Mouse (Mus musculus): ENCODE results near the gene Cpn1. TPM values are rescaled to one million over a fixed set of nuclear protein-coding genes. Genes with fewer than 3 reads are reported as not detected.

The Cpn1 gene
- total RNA-seq (2021): not detected

DNA sequence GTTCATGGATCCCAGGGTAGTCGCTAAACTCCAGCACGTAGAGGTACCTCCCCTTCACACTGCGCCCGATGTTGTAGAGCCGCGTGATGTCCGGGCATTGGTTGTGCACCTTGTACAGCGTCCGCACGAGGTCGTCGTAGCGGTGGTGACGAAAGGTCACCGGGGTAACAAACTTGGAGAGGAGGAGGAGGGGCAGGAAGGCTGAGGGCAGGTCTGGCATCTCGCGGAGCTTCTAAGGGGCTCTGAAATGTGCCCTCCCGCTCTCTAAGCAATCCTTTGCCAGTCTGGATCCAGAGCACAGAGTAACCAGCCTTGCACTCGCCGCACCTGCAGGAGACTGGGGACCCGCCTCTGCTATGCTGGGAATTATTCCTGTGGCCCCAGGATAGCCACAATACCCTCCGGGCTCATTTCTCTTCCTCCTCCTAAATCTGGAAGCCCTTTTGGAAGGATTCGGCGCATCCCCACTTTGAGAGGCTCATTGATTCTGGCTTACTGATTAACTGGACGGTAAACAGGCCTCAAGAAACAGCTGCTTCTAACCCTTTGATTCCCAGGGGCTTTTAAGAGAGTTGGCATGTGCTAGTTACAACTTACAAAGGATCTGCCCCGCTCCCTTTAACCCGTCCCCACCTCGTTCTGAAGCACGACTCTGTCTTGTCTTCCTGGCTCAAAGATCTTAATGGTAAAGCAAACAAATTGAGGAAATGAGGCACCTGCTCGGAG lies at the start of gene Cpn1:
TSS of gene Cpn1 (minus strand) at position 488 of the 726 bp plus-strand sequence.
- intact Hi-C loops (cut with DNase I): no loop called here

DNA sequence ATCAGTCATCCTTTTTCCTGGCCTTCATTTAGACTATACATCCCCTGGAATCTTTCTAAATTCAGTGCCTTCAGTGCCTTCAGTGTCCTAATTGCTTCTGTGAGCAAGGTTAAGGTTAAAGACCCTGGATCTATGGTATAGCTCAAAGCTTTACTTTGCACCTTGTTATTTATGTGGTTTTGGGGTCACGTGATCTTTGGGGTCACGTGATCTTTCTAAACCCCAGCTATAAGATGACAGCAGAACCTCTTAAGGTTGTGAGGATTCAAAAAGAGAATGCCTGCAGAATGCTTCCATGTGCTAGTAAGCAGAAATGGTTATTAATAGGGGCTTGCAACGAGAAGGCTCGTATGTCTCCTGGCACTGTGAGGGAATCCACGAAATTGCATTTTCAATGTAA lies 47.0 kb upstream of the Cpn1 start:
- DNase-seq: no peak
- intact Hi-C loops (cut with DNase I): no loop called here

More for the DNA sequence above, at the start of gene Cpn1:
- no peak for DNase-seq

DNA sequence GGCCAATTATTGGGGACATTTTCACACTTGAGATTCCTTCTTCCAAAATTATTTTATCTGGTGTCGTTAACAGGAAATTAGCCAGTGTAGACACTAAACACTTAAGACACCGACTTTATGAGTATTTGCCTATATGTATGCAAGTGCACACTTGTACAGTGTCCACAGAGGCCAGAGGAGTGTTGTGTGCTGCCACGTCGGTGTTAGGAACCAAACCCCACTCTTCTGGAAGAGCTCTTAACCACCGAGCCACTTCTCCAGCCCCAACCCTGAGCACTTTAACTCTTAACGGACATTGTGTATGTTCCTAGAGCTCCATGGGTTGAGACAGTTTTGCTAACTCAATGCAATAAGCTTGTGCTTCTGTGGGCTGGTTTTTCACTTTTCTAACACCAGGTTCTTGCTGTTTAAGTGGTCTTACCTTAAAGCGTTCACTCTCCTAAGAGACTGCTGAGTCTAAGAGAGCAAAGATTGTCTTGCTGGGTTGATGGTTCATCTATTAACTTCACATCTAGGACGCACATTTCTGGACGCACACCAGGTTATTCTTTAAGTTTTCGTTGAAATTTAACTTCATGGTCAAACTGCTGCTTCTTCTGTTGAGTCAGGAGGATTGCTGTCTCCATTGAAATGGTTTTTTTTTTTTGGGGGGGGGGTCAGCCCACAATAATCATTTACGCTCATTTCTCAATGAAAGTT lies 45.8 kb upstream of the Cpn1 start:
- intact Hi-C loops (cut with DNase I): no loop called here
- no peak for DNase-seq

DNA sequence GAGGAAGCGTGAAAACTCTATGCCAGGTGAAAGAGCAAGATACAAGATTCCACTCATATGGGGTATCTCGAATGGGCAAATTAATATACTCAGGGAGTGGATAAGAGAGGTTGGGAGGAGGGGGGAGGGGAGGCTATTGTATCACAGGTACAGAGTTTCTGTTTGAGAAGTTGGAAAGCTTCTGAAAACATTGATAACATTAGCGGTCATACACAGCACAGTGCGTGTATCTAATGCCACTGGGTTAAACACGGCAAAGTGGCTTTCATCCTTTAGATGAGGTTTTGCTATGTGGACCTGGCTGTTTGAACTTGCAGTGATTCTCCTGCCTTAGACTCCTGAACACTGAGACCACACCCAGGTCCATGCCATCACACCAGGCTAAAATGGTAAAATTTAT lies 43.7 kb upstream of the Cpn1 start:
- DNase-seq: no peak
- intact Hi-C loops (cut with DNase I): no loop called here

DNA sequence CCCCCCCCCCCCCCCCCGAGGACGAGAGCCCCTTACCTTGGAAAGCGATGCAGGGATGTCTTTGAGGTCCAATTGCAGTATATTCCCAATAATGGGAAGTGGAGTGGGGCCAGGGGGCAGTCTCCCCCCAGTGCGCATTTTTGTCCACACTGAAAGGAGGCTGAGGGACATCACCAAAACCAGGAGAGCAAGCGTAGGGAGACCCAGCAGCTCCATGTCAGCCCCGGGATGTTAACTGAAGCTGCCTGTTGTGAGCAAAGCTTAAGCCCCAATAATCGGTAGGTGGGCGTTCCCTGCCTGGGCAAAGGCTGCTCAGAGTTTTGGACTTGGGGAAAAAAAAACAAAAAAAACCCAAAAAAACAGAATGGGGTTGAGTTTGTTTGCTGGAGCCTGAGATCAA lies 42.6 kb upstream of the Cpn1 start, which contains the start of gene Cyp2c23:
TSS of gene Cyp2c23 (minus strand) at position 237 of the 400 bp plus-strand sequence.
- intact Hi-C loops (cut with DNase I): no loop called here
- DNase-seq: no peak

GRCm38 (mm10) chr19:44026956-44027530 lies 40.7 kb upstream of the Cpn1 start:
- intact Hi-C loops (cut with DNase I): no loop called here
- no peak for DNase-seq

DNA sequence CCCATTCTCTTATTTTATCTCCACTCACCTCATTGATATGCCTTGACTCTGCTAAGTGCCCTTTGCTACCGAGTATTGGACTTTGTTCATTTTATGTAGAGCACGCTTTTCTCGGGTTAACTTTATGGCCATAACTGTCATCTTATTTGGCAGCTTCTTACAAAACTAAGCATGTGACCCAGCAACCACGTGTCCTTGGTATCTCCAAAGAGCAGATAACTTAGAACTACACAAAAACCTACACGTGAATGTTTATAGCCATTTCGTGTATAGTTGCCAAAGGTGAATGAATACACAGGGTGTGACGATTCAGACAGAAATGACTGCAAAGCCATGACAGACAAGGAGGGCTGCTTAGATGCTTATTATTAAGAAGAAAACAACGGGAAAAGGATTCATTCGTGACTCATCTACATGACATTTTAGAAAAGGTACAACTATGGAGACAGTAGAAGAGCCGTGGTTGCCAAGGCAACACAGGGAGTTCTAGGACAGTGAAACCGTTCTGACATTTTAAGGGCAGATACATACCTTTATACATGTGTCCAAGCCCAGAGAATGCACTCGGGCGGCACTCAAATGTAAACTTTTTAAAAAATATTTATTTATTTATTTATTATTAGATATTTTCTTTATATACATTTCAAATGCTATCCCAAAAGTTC lies 38.7 kb upstream of the Cpn1 start:
- intact Hi-C loops (cut with DNase I): no loop called here
- DNase-seq: no peak

DNA sequence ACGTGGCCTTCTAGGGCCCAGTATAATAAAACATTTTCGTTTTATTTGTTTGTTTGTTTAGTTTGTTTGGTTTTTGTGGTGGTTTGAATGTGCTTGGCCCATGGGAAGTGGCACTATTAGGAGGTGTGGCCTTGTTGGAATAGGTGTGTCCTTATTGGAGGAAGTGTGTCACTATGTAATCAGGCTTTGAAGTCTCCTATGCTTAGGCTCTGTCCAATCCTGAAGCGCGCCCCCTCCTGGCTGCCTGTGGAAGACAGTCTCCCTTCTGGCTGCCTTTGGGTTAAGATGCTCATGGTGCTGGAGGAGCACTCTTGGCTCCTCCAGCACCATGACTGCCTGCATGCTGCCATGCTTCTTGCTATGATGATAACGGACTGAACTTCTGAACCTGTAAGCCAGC lies 36.7 kb upstream of the Cpn1 start:
- intact Hi-C loops (cut with DNase I): no loop called here
- peak in 1 of 2 experiments; percentile 8 for DNase-seq

DNA sequence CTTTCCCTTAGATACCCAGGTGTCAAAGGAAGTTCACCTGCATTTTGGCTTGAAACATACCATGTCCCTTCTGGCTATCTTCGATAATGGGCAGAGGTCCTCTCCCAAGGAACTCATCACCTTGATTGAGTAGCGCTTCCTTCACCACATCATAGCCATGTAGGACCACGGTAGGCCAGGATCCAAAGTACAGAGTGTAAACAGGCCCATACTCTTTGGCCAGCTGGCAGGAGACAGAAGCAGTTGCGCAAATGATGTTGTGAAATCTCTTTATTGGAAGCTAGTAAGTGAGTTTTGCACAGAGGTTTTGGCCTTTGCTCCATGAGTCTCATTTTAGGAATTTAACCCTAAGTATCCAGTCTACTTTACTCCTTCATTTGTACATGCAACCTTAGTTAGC lies 35.1 kb upstream of the Cpn1 start:
- intact Hi-C loops (cut with DNase I): no loop called here
- DNase-seq: peak; percentile 65

GRCm38 (mm10) chr19:44019739-44020138 lies 33.4 kb upstream of the Cpn1 start:
- DNase-seq: no peak
- intact Hi-C loops (cut with DNase I): no loop called here

- intact Hi-C loops (cut with DNase I): no loop called here
- no peak for DNase-seq
These were observed 27.5 kb upstream of the Cpn1 start for GRCm38 (mm10) chr19:44013862-44014261.

- intact Hi-C loops (cut with DNase I): no loop called here
- DNase-seq: no peak
These were observed 22.4 kb upstream of the Cpn1 start for GRCm38 (mm10) chr19:44008784-44009183.

GRCm38 (mm10) chr19:44007186-44007585 lies 20.8 kb upstream of the Cpn1 start:
- intact Hi-C loops (cut with DNase I): no loop called here
- DNase-seq: no peak

GRCm38 (mm10) chr19:44005025-44005424 lies 18.7 kb upstream of the Cpn1 start:
- DNase-seq: no peak
- intact Hi-C loops (cut with DNase I): no loop called here

GRCm38 (mm10) chr19:44004261-44004660 lies 17.9 kb upstream of the Cpn1 start:
- no peak for DNase-seq

DNA sequence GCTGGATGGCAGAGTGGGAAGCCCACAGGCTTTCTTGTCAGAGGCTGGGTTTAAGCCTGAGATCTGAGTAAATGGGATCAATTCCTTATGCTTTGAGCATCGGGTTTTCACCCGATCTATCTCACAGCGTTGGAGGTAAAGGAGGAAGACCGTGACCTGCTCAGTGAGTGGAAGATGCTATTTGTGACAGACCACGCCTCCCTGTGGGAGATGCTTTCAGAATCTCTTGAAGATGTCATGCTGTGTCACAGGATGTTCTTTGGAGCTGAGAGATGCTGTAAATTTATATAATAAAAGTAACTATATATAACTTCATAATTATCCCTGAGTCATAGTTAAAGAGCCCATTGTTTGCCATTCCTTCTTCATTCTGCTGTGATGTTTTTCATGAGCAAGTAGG lies 14.4 kb upstream of the Cpn1 start:
- no peak for DNase-seq
- intact Hi-C loops (cut with DNase I): no loop called here

More at GRCm38 (mm10) chr19:44004261-44004660, 17.9 kb upstream of the Cpn1 start:
- intact Hi-C loops (cut with DNase I): no loop called here

- intact Hi-C loops (cut with DNase I): no loop called here
These were observed 13.7 kb upstream of the Cpn1 start for GRCm38 (mm10) chr19:44000061-44000460.

DNA sequence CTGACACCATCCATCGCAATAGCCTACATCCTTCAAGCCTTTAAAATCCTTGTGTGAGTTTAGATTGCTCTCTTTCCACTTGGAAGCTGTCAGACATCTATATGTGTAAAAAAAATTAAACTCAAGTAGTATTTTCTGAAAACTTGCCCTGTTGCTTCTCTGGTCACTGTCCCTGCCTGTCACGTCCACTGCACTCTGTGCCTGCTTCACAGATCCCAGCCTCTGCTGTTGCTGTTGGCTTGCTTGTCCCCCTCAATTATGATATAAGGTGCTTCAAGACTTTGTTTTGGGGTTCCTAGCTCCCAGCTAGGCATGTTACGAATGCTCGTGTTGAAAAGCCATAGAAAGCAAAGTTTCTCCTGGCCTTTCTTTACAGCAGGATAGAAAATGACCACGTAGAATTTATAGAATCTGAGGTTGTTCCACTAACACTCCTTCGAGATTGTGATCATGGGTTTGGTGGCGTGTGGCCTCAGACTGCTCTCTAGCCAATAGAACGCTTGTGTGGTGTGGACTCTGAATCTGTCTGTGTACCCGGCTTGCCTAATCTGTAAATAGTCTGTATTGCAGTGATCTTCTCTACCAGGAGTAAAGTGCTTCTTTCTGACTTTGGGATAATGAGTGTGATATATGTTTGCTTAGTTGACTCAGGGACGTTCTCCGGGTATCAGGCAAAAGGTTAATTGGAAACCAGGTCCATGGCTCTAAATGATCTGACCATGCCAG lies 12.6 kb upstream of the Cpn1 start:
- intact Hi-C loops (cut with DNase I): no loop called here

More at GRCm38 (mm10) chr19:44000061-44000460, 13.7 kb upstream of the Cpn1 start:
- no peak for DNase-seq

GRCm38 (mm10) chr19:43998101-43998500 lies 11.7 kb upstream of the Cpn1 start:
- DNase-seq: no peak
- intact Hi-C loops (cut with DNase I): no loop called here

More for the DNA sequence above, 12.6 kb upstream of the Cpn1 start:
- DNase-seq: no peak

GRCm38 (mm10) chr19:43995427-43995826 lies 9.1 kb upstream of the Cpn1 start:
- no peak for DNase-seq
- intact Hi-C loops (cut with DNase I): no loop called here

GRCm38 (mm10) chr19:43992464-43992863 lies 6.1 kb upstream of the Cpn1 start:
- intact Hi-C loops (cut with DNase I): no loop called here
- DNase-seq: no peak
